10 mouse cellular contexts compared by ENCODE assay signal in genomic region chr3:27861601-27862000, GRCm38 (mm10). TPM values are rescaled to one million over a fixed set of nuclear protein-coding genes. Genes with fewer than 3 reads are reported as not detected.
DNase-seq lines count a peak whose midpoint lies in the region; ATAC-seq and TF ChIP-seq lines count a peak whose summit lies in the region.
"Had no signal": no experiment of that assay in that cellular context is flagged by ENCODE, and none has a peak within 500 bp of the region (broad histone marks: within the 10 kb centered on the region; RNA-seq: fewer than 3 reads in every experiment).

No protein-coding gene starts in this region.

- WGBS in liver, adult 2 months = 40% methylated on average over 6 of the region's 6 CpGs
- WGBS in liver, embryonic 12.5 days (ENCODE audit: insufficient replicate concordance) = 75% methylated on average over 6 of the region's 6 CpGs

- no peaks in the 10 kb centered on the region for H3K27me3 ChIP-seq in liver, adult 2 months (ENCODE audit: control insufficient read depth, insufficient read depth, low read length)
- no peaks in the 10 kb centered on the region for H3K27me3 ChIP-seq in liver, embryonic 12.5 days (replicated peaks)
- H3K27me3 ChIP-seq: Patski had no signal

- intact Hi-C loops in gastrocnemius, postnatal 36 days (cut with DNase I) = no loop called here

- TF ChIP-seq POLR2A in liver, adult 2 months (IDR thresholded peaks at IDR 0.05; ENCODE audit: extremely low read depth, insufficient read depth, low read length) = no peak

- no peaks in the 10 kb centered on the region for H3K9me3 ChIP-seq in liver, embryonic 12.5 days (replicated peaks)

- no peak for ATAC-seq in liver, embryonic 12.5 days
- ATAC-seq: Patski had no signal

- H3K4me2 ChIP-seq in liver, embryonic 12.5 days = no peak overlapping the region

- no peaks in the 10 kb centered on the region for H3K79me2 ChIP-seq in liver, adult 2 months (ENCODE audit: control insufficient read depth, insufficient read depth, low read length)

- H3K4me1 ChIP-seq in liver, adult 2 months (ENCODE audit: control insufficient read depth, insufficient read depth, low read length) = peaks cover 14% of the 10 kb centered on the region
- H3K4me1 ChIP-seq in liver, embryonic 12.5 days = peaks cover 7% of the 10 kb centered on the region; the same call in 1 of the 2 replicates
- H3K4me1 ChIP-seq: megakaryocyte, embryonic 14.5 days had no signal

- peak; percentile 80 for DNase-seq in liver, adult 2 months (ENCODE audit: extremely low read depth, low read depth, low spot score)
- DNase-seq in cerebellum, adult 11 months = peak; percentile 2
- peak; percentile 29 to 36 for DNase-seq in gastrocnemius, postnatal 36 days
- DNase-seq in kidney, postnatal 10 days = peak; percentile 70
- DNase-seq in lung, postnatal 4 days = peak; percentile 55 to 69
- no peak for DNase-seq in spleen, adult 12 weeks (ENCODE audit: low spot score)
- no peak for DNase-seq in spleen, postnatal 4 days (ENCODE audit: low spot score in 2 of 2)

- no peak overlapping the region for H3K4me3 ChIP-seq in liver, adult 2 months (ENCODE audit: insufficient read depth, low read depth, low read length)
- no peak overlapping the region for H3K4me3 ChIP-seq in liver, embryonic 12.5 days
- H3K4me3 ChIP-seq: megakaryocyte, embryonic 14.5 days had no signal

- H3K9ac ChIP-seq in liver, adult 2 months (ENCODE audit: low read depth, low read length) = no peak overlapping the region
- H3K9ac ChIP-seq in liver, embryonic 12.5 days = no peak overlapping the region

- H3K27ac ChIP-seq in liver, adult 2 months (replicated peaks; ENCODE audit: insufficient read depth, low read depth, low read length) = no peak overlapping the region
- H3K27ac ChIP-seq in liver, embryonic 12.5 days = no peak overlapping the region

- TF ChIP-seq CTCF in liver, adult 2 months (IDR thresholded peaks at IDR 0.05; ENCODE audit: low read depth, low read length) = 0 out of 2 replicates have a peak, but pooled peaks have one; percentile 12

- H3K36me3 ChIP-seq in liver, adult 2 months (ENCODE audit: control insufficient read depth, insufficient read depth, low read length) = no peaks in the 10 kb centered on the region
- no peaks in the 10 kb centered on the region for H3K36me3 ChIP-seq in liver, embryonic 12.5 days

RNA-seq across cellular contexts. Expression of gene Tmem212, which starts 34.6 kb away (rescaled TPM):
- not detected in 2 replicates for total RNA-seq in liver, adult 2 months (2014; rRNA removed)
- not detected in 2 replicates for polyA plus RNA-seq in liver, adult 2 months (2012; rRNA removed)
- not detected in 2 replicates for polyA plus RNA-seq in liver, embryonic 12.5 days (2016; fragmentation: Nextera tagmentation; extraction: Ambion mirVana)
- not detected for total RNA-seq in gastrocnemius, postnatal 36 days (2021)

Comparison
In these comparisons a context has a peak if more than half of its experiments do, and no peak if none do; other contexts are left out.
1. DNase-seq: peak in liver, adult 2 months (single experiment), cerebellum, adult 11 months (single experiment), gastrocnemius, postnatal 36 days (2 of 2), kidney, postnatal 10 days (single experiment) and lung, postnatal 4 days (2 of 2); none in spleen, adult 12 weeks (single experiment) and spleen, postnatal 4 days (0 of 2).